Mouse (Mus musculus) liver, embryonic 14.5 days (tissue): Measurements from ENCODE around the gene Phb2. TPM values are rescaled to one million over a fixed set of nuclear protein-coding genes. Genes with fewer than 3 reads are reported as not detected.

Source experiments
- ATAC-seq: fragments of 200-750 bp; cut with Nextera tagmentation; 2 replicates; pipeline ENCODE4 v1.8.0; 2017; ENCODE audit warnings: moderate number of reproducible peaks, mild to moderate bottlenecking, moderate library complexity; ENCODE audit not compliant: insufficient read depth
- DNase-seq, 3 experiments: peaks; one replicate each; pipeline ENCODE4 v3.0.0-alpha.2; 2012 to 2013; ENCODE audit warnings: low read depth in 3 of 3, low spot score in 3 of 3
- H3K27ac ChIP-seq: fragments of 300-500 bp; sonication (generic); 2 replicates; pipeline ENCODE4 v1.5.1; 2014; ENCODE audit warnings: moderate library complexity, mild to moderate bottlenecking, control low read depth, inconsistent platforms
- H3K27me3 ChIP-seq: fragments of 300-500 bp; sonication (generic); 2 replicates; pipeline ENCODE4 v1.6.1; 2014; ENCODE audit warnings: mild to moderate bottlenecking, low read length, moderate library complexity; ENCODE audit not compliant: control insufficient read depth, insufficient read depth
- H3K36me3 ChIP-seq: fragments of 300-500 bp; sonication (generic); replicated peaks from 2 replicates; pipeline ENCODE4 v1.6.1; 2014; ENCODE audit warnings: low read depth; ENCODE audit not compliant: control insufficient read depth, insufficient read depth
- H3K4me1 ChIP-seq, 2 experiments: fragments of 200-500 bp in 1 of 2; fragments of 300-500 bp in 1 of 2; sonication (generic) in 1 of 2; replicated peaks; 2 replicates each; pipeline ENCODE4 v1.6.1; 2012 to 2014; ENCODE audit warnings: antibody characterized with exemption in 1 of 2, inconsistent platforms in 1 of 2, low read length in 1 of 2; ENCODE audit not compliant: control insufficient read depth in 2 of 2, insufficient read depth in 2 of 2
- H3K4me2 ChIP-seq: fragments of 300-500 bp; sonication (generic); 2 replicates; pipeline ENCODE4 v1.6.1; 2014; ENCODE audit warnings: low read depth, mild to moderate bottlenecking, control low read depth, moderate library complexity
- H3K4me3 ChIP-seq, 2 experiments: fragments of 200-500 bp in 1 of 2; fragments of 300-500 bp in 1 of 2; sonication (generic) in 1 of 2; 2 replicates each; pipeline ENCODE4 v1.5.1; 2012 to 2014; ENCODE audit warnings: low read depth in 2 of 2, low read length in 2 of 2, mild to moderate bottlenecking in 2 of 2, control low read depth in 1 of 2, inconsistent platforms in 1 of 2, moderate library complexity in 1 of 2; ENCODE audit not compliant: insufficient read depth in 1 of 2
- H3K9ac ChIP-seq: fragments of 300-500 bp; sonication (generic); replicated peaks from 2 replicates; pipeline ENCODE4 v1.6.1; 2014; ENCODE audit warnings: mild to moderate bottlenecking, control low read depth, moderate library complexity
- H3K9me3 ChIP-seq: fragments of 300-500 bp; sonication (generic); 2 replicates; pipeline ENCODE4 v1.6.1; 2016; ENCODE audit warnings: low read length, mixed read lengths; ENCODE audit not compliant: control insufficient read depth
- CTCF ChIP-seq: IDR thresholded peaks from 2 replicates; pipeline ENCODE4 v1.5.1; 2016; ENCODE audit warnings: antibody characterized with exemption, low read depth, control low read depth
- EP300 ChIP-seq: IDR thresholded peaks from 2 replicates; pipeline ENCODE4 v1.6.1; 2016; ENCODE audit warnings: antibody characterized with exemption, low read depth
- WGBS: fragments of 180-500 bp; shearing (Covaris S2); extraction: QIAGEN DNeasy Blood & Tissue Kit; methylation state at CpG from one replicate; pipeline ENCODE4 v1.1.7; 2014; ENCODE audit not compliant: insufficient replicate concordance; 5-methylcytosine and 5-hydroxymethylcytosine counted together
- polyA plus RNA-seq, 2 experiments: library from polyadenylated mRNA; depleted of rRNA in 1 of 2; stranded (reverse) in 1 of 2; unstranded in 1 of 2; fragments of >200 nt; fragmentation: Nextera tagmentation in 1 of 2; extraction: Ambion mirVana in 1 of 2; gene quantifications; 2 replicates each; pipeline versions ENCODE4 v1.2.1 to v1.2.3; 2012 to 2014

Phb2 gene
- polyA plus RNA-seq, 2 experiments: 124 to 210 TPM

GRCm38 (mm10) chr6:124750405-124750804 lies 38.3 kb downstream of the Phb2 start:
- Histone ChIP-seq H3K27ac (no peak overlapping the region), H3K4me2 (no peak overlapping the region), H3K9me3 (no peaks in the 10 kb centered on the region), H3K36me3 (no peaks in the 10 kb centered on the region), H3K27me3 (peaks cover 9% of the 10 kb centered on the region), H3K4me1 (peaks cover 0 to 8% of the 10 kb centered on the region in 2 experiments; a peak in 2 of 4 replicates), H3K9ac (no peak overlapping the region), H3K4me3 (no peak overlapping the region)
- no peak for TF ChIP-seq EP300
- TF ChIP-seq CTCF: no peak
- no peak for DNase-seq
- WGBS: 59% methylated on average over 8 of the region's 8 CpGs
- ATAC-seq: no peak

- Histone ChIP-seq H3K36me3 (no peaks in the 10 kb centered on the region), H3K4me3 (no peak overlapping the region), H3K9me3 (no peaks in the 10 kb centered on the region), H3K4me1 (peaks cover 0 to 3% of the 10 kb centered on the region in 2 experiments; a peak in 2 of 4 replicates), H3K4me2 (no peak overlapping the region), H3K9ac (no peak overlapping the region), H3K27ac (no peak overlapping the region), H3K27me3 (peaks cover 37% of the 10 kb centered on the region)
- 66% methylated on average over 2 of the region's 2 CpGs for WGBS
- TF ChIP-seq EP300 (no peak), CTCF (no peak)
- ATAC-seq (no peak), DNase-seq (no peak)
Measured at GRCm38 (mm10) chr6:124753861-124754260, 41.7 kb downstream of the Phb2 start.

GRCm38 (mm10) chr6:124755306-124755705 lies 43.2 kb downstream of the Phb2 start:
- Histone ChIP-seq H3K9me3 (no peaks in the 10 kb centered on the region), H3K27ac (no peak overlapping the region), H3K4me3 (peak overlapping the region; percentile 46 to 53), H3K36me3 (no peaks in the 10 kb centered on the region), H3K4me1 (peaks cover 0 to 3% of the 10 kb centered on the region in 2 experiments; a peak in 2 of 4 replicates), H3K27me3 (peaks cover 37% of the 10 kb centered on the region), H3K9ac (no peak overlapping the region), H3K4me2 (peak overlapping the region; percentile 78)
- WGBS: 17% methylated on average over 3 of the region's 3 CpGs
- TF ChIP-seq CTCF: no peak
- no peak for TF ChIP-seq EP300
- no peak for ATAC-seq
- DNase-seq: no peak

GRCm38 (mm10) chr6:124755831-124756595 lies 43.9 kb downstream of the Phb2 start, which contains the start of the genes Gm45234 and Atn1:
TSS of gene Gm45234 (minus strand) at chr6:124756021.
TSS of gene Atn1 (minus strand) at chr6:124756524.
- WGBS: 1% methylated on average over 77 of the region's 100 CpGs
- H3K4me3 ChIP-seq: peak within 1 kb of the TSS; percentile 53 to 55
- peak within 1 kb of the TSS; percentile 78 for H3K4me2 ChIP-seq
- peaks cover 37% of the 10 kb centered on the region for H3K27me3 ChIP-seq
- H3K36me3 ChIP-seq: no peaks in the 10 kb centered on the region
- TF ChIP-seq EP300 (no peak), CTCF (no peak)
- peak within 1 kb of the TSS; percentile 40 for H3K9ac ChIP-seq
- DNase-seq (no peak), ATAC-seq (peak; percentile 57)
- no peak within 1 kb of the TSS for H3K27ac ChIP-seq
- H3K4me1 ChIP-seq: peaks cover 0 to 3% of the 10 kb centered on the region in 2 experiments; a peak in 2 of 4 replicates
- no peaks in the 10 kb centered on the region for H3K9me3 ChIP-seq

- peak overlapping the region; percentile 78 for H3K4me2 ChIP-seq
- H3K4me3 ChIP-seq: peak overlapping the region; percentile 53 to 55
- no peak overlapping the region for H3K27ac ChIP-seq
- peak; percentile 37 for ATAC-seq
- peak overlapping the region; percentile 31; the same call in 1 of the 2 replicates for H3K9ac ChIP-seq
- H3K27me3 ChIP-seq: peaks cover 37% of the 10 kb centered on the region
- WGBS: 2% methylated on average over 53 of the region's 54 CpGs
- no peaks in the 10 kb centered on the region for H3K36me3 ChIP-seq
- TF ChIP-seq CTCF (no peak), EP300 (no peak)
- peaks cover 0 to 3% of the 10 kb centered on the region in 2 experiments; a peak in 2 of 4 replicates for H3K4me1 ChIP-seq
- no peaks in the 10 kb centered on the region for H3K9me3 ChIP-seq
- DNase-seq: no peak
Measured at GRCm38 (mm10) chr6:124756652-124757350, 44.7 kb downstream of the Phb2 start.
